Mouse (Mus musculus) ovary, adult 18-20 months (tissue): ENCODE results near the gene Cd34.

ENCODE experiments used
- DNase-seq: peaks from one replicate; pipeline ENCODE4 v3.0.0; 2022; ENCODE audit warnings: low spot score, mixed read lengths

Gene Cd34

DNA sequence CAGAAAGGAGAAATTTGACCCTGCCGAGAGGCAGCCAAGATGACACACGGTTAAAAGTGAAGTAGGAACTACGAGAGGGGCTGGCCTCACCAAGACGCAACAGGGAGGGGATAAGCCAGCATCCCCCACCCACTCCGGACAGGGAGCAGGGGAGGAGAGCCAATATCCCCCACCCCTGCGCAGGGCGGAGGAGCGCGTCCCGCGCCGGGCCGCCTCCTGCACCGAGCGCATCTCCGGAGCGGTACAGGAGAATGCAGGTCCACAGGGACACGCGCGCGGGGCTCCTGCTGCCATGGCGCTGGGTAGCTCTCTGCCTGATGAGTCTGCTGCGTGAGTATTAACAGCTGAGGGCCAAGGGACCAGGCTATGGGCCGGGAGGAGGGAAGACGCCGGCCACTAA lies at the start of gene Cd34:
TSS of gene Cd34 (plus strand) at position 105 of the 400 bp plus-strand sequence.
- peak; percentile 50 for DNase-seq

DNA sequence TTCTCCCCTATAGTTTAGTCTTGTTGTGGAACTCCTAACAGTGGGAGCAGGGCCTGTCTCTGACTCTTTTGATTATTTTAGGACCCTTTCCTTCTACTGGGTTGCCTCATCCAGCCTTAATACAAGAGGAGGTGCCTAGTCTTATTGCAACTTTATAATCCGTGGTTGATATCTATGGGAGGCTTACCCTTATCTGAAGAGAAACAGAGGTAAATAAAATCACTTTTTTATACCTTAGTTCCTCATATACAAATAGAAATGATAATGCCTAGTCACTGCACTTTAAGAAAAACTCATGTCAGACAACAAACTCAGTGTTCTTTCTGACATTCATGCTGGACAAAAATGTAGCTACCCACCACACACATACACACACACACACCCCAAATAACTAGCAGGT lies 44.1 kb upstream of the Cd34 start:
- DNase-seq = no peak

DNA sequence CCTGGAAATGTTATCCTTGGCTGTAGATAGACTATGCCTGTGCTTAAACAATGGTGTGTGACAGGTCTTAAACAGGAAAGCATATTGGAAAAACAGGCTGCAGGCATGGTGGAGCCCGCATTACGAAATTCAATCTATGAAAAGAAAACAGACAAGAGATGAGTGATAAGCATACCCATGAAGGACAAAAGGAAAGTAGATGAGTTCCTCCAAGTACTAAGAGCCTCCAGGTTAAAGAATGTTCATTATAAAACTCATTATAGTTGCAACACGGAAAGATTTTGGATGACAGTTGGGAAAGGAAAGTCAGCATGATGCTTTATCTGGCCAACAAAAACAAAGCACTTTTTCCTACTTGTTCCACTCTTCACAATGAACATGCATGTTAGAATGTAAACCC lies 43.3 kb upstream of the Cd34 start:
- DNase-seq = no peak

DNA sequence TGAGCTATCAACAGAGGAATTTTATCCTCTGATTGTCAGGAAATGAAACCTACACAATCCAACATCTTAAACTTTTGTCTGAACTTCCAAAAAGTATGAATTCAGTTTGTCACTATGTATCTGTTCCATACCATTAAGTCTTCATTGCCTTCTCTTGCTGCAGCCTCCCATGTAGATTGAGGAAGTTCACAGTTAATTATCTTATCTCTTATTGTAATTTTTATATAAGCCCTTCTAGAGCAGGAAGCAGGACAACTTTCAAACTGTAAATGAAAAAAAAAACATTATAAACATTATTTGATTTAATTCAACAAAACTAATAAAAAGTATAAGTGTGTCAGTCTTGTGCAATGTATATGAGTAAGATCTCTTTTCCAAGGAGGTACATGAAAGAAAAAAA lies 37.5 kb upstream of the Cd34 start:
- DNase-seq = no peak

DNA sequence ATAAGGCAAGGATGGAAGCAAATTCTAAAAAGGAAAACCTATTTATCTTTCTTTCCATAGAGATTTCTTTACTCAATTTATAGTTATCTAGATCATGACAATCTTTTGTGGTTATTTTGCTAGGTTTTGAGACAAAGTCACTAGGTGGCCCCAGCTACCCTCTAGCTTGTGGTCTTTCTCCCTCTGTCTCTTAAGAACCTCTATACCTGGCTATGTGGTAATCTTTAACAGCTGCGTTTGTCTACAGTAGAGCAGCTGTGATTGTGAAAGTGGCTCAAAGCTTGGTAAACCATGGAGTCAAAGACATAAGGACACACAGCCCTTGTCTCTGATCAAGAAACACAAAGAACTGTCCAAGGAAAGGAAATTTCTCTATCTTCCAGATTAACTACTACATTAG lies 36.8 kb upstream of the Cd34 start:
- no peak for DNase-seq

DNA sequence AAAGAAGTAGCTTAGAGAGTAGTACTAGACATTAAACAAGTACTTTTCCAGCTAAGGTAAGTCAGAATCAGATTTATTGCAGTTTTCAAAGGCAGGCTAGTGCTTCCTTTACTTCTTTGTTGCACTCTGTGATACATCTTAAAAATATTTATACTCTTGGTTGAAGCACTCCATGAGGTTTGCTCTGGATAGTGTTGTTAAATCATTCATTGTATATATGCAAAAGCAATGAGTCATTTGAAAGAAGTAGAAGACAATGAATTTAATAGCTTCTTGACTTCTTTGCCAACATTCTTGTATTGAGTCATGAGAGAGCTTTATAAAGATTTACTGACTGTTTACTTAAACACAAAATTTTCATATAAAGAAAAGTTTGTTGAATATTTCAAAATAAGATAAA lies 29.7 kb upstream of the Cd34 start:
- no peak for DNase-seq

DNA sequence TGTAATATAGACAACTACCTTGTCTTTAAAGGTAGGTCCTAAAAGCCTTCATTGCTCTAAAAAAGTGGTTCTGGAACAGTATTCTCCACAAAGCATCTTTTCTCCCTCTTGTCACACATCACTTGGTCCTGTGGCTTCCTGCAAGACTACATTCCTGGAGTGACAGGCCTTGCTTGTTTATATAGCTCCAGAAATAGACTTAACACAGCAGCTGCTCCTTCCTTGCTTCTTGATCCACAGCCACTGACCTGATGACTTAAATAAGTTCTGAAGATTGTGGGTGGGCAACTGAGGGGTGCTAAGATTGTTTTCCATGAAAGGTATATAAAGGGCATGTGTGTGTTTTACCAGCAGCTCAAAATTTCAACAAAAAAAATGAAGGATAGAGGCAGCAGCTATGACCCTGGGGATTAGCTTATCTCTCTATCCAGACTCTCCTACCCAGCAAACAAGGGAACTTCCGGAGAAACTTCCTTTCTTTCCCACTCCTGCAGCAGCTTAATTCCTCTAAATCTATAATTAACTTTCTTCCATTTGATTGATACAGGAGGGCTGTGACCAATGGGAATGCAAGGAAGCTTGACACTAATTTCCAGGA lies 12.8 kb upstream of the Cd34 start:
- no peak for DNase-seq

DNA sequence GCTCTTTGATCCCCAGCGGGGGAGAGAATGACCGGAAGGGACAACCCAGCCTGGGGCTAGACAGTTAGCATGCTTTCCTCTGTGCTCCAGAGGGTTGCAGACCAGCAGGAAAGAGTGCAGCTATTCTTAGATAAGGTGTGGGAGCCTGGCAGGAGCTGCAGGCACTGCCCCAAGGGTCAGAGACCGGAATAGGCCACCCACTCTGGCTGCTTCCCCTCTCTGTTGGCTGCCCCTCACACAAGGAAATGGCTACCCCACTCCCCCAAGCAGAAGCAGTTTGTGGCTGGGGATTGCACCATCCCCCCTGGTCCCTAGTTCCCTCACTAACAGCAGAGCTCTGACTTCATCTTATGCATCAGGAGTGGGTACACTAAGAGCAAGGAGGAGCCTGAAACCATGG lies 10.7 kb upstream of the Cd34 start:
- peak; percentile 9 for DNase-seq

DNA sequence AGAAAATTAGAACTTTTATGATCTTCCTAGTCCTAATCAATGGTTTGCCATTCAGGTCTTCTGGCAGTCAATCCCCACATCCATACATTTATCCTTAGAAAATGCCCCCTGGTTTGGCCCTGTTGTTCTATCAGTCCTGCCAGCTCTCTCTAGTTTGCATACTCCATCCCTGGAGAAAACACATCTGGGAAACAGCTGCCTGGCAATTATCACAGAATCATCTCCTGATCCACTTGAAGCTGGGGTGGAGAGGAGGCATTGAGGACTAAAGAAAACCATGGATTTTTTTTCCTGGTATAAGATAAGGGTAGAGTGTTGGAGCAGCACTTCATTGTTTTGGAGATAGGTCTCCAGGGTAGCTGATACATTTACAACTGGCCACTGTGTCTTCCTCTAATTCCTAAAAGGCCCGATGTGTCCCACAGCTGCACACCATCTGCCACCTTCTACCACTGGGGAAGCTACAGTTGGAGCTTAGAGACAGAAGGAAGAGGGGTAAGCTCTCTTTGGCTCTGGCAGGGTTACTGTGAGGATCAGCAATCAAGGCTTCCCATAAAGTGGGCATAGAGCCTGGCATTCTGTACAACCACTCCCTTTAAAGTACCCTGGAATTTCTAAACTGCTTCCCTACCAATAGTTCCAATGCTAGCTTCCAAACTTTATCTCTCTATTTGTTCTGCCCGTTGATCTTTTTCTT lies 9.2 kb upstream of the Cd34 start:
- DNase-seq = no peak

DNA sequence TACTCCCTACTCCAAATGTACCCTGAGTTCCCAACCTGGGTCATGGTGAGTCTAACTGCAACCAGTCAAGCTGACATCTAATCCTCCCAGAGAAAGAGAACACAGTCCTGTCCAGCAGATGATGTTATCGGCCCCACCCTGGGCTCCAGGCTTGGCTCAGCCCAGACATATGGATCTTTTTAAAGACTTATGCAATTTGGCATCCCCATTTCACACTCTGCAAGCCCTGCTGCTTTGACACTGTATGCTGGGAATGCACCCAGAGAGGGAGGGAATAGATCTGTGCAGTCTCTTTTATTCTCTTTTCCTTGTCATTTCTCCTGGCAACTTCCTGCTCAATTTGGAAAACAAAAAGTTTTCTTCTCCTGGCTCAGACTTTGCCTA lies 8.7 kb upstream of the Cd34 start:
- DNase-seq = peak; percentile 20

DNA sequence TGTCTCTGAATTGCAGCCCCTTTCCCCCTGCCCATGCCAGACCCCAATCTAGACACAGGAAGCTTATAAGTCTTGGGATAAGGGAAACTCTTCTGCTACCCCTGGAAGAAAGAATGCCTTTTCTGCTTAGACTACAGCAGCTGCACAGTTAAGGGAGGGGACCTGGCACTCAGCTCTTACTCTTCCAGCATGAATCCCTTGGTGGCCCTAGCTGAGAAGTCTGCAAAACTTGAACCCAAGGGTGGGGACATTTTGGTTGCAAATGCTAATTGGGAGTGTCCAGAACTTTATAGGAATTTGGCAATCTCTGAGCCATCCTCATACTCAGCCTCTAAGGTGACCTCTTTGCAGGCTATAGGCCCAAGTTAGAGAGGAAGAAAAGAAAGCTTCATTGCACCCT lies 7.9 kb upstream of the Cd34 start:
- no peak for DNase-seq

DNA sequence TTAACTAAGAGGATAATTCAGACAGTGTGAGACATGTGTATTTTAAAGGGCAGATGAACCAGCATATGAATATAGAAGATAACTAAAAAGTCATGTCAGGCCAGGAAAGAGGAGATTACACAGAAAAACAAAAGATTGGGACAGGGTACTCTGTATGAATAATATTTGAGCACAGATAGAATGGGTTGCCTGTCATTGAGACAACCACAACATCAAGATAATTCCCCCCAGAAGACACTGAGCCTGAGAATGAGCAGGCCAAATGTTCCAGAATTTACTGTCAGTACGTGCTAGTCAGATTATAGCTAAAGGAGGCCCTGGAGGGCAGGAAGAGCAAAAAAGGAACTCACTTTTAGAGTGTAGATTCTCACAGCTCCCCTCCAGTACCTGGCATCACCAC lies 3.3 kb upstream of the Cd34 start:
- DNase-seq = no peak

DNA sequence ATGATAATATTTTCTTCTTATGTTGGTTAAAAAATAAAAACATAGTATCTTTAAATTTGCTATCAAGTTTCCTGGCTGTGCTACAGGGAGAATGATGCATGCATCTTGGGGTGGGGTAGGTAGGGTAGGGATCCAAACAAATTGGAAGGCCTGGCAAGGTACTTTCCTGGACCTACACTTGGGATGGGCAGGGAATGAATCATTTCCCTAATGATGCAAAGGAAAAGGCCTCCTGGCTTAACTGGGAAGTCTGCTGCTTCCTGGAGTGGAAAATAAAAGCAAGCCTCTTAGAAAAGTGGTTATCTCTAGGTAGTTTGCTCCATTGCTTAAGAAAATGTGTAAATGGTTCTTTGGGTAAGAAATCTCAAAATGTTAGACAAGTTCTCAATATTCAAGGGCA lies 2.9 kb downstream of the Cd34 start:
- no peak for DNase-seq

DNA sequence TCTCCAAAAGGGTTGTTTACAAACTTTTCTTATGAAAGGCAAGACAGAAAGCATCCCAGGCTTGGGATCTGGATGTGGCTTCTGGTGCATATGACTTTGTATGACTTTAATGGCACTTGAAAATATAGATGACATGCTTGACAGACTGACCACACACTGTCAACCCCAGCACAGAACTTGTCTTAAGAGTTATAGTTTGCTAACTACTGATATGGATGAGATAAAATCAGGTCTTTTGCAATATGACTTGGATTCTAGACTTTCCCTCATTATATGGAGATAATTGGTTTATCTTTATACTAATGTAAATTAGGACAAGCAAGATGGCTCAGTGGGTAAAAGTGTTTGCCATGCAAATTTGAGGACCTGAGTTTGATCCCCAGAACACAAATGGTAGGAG lies 4.3 kb downstream of the Cd34 start:
- no peak for DNase-seq

DNA sequence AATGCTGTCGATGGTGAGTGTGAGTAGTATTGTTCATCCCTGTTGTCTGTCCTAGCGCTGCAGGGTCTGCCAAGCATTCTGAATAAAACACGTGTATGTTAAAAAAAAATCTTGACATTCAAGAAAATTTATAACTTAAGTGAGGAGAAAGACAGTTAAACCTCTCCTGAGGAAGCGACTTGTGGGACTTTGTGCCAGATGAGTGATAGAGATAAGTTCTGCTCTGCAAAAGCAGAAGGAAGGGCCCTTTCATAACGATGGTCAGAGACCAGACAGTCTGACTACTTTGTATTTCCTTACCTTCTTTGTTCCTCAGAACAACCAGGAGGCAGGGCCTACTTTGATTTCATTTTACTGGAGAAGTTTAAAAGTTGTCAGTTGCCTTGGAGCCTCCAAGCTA lies 4.9 kb downstream of the Cd34 start:
- DNase-seq = no peak

DNA sequence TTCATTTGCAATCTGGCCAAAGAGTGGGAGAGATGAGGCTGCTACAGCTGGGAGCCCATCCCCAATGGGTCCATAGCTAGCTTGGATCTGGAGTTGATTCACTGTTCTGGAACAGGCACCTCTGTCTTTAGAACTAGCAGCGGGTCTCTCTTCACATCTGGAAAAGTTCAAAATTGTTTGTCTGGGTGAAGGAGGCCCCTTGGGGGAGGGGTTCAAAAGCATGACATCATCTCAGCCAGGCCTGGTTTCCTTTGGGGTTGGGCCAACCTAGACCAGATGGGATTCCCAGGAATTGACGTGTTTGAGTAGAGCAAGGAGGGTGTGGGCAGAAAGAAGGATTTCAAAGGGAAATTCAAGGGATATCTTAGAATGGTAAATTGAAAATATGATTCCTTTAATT lies 6.8 kb downstream of the Cd34 start:
- DNase-seq = no peak

DNA sequence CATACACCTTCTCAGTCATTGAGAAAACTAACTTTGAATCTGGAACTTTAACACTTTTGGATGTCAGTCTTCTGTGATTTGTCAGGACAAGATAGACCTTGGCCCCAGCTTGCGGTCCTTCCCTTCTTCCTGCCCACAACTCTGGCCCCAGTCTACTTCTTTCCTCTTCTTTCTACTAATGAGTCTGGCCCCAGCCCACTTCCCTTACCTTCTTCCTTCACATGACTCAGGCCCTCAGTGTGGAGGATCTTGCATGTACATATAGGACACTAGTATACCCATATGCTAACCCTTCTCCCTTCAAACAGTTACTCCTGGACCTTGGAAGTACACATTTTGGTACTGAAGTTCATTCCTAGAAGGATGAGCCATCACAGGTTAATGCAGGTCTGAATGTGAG lies 7.8 kb downstream of the Cd34 start:
- no peak for DNase-seq

DNA sequence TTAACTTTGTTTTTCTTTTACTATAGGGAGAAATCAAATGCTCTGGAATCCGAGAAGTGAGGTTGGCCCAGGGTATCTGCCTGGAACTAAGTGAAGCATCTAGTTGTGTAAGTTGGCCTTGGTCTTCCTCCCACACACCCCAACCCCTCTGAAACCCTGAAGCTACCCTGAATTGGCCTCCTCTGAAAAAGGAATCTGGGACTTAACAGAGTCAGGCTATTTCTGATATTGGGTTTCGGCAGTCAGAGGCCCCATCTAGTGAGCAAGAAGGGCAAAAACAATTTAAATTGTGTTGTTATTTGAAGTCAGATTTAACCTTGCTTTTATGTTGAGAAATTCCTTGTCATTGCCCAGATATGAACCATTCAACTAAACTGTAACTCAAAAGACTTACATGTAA lies 12.3 kb downstream of the Cd34 start:
- peak; percentile 17 for DNase-seq

DNA sequence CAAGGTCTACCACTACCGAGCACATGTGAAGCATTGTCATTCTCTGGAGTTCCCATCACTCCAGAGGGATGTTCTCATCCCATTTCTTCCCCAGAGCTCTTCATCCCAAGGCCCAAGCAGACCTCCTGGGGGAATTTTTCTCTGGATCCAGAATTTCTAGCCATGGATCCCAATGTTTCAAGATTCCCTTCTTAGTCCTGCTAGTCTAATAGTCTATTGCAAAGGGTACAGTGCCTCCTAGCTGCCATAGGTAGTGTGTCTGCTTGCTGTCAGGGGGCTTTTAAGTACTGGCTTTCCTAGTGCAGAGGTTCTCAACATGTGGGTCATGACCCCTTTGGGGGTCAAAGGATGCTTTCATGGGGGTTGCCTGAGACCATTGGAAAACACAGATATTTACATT lies 14.3 kb downstream of the Cd34 start:
- no peak for DNase-seq

DNA sequence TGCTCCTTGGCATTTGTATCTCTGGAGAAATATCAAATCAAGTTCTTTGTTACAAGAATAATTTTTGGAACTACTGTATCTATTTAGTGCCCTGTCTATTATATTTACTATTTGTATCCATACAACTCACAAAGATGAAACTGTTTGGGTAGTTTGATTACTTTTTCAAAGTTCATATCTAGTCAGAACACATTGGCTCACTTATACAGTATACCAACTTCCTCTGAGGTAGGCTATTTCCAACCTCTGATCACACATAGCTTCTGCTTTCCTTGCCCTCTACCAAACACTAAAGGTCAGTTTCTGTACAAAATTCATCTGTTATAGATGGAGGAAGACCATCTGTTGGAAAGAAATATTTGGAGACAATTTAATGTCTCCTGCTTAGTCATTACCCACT lies 16.1 kb downstream of the Cd34 start:
- no peak for DNase-seq

DNA sequence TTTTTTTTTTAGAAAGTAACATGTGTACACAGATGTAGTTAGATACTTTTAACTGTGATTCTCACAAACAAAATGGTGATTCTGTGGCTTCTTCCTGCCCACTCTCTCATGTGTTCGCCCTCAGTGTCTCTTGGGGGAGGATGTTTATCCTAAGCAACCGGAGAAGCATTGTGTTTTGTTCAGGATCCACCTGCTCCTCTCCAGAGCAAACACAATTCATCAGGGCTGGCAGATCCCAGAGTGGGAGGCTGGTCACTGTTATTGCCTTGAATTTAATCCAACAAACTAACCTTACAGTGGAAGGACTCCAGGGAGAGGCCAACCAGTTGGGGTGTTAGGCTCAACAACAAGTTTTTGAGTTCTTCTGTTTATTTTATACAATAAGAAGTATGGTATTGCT lies 17.1 kb downstream of the Cd34 start:
- DNase-seq = no peak

DNA sequence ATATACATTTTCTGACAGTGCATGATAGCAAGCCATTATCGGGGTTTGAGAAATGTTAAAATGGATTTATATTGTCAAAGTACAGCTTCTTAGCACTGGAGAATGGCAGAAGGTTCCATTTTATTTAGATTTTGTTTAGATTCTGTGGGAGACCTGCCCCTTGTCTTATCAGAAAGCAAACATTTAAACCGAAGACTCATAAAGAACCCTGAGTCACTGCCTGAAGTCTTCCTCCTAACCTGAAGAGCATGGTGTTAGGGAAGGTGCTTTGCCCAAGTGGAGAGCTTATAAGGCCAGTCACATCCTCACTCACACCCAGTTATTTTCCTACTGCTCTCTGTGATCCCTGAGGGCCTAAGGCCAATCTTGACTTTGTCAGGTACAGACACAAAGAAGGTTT lies 18.4 kb downstream of the Cd34 start:
- DNase-seq = no peak

DNA sequence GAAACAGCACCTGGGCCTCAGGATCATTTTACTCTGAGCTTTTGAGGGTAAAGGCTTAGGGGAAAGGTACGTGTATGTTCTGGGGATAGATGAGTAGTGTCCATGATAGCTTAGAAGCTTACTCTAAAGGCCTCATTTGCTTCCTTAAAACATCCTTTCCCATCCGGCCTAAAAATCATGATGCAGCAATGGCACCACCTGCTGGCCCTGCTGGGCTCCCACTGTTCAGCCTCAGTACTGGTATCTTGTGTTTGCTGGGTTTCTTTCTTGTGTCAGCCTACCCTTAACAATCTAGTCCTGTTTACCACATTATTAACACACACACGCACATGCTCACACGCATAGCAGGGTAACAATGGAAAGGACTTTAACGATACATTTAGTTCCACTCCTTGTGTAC lies 23.6 kb downstream of the Cd34 start:
- no peak for DNase-seq

DNA sequence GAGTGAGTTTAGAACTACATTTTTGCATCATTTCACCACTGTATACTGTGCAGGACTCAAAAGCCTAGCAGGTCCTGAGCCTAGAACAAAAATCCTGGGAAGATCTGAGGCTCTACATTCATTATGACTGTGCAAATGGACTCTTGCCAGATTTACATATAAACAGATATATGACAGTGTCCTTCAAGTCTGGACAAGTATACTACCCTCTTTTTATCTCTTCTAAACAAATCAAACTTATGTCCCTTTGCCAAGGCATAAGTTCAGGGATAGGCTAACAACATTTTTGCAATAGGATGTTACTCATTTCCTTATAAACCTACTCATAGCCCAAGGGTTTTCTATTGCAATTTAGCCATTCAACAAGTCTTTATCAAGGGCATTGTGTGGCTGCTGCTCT lies 24.1 kb downstream of the Cd34 start:
- no peak for DNase-seq
